Mouse (Mus musculus) C2C12 (cell line): ENCODE results near the gene Erbin.

Experiments used
- CTCF ChIP-seq: IDR thresholded peaks from one replicate; pipeline ENCODE4 v1.5.1; 2011; ENCODE audit not compliant: control insufficient read depth, insufficient read depth, insufficient read length
- FOSL1 ChIP-seq: IDR thresholded peaks from one replicate; pipeline ENCODE4 v1.8.0; 2011; ENCODE audit warnings: mild to moderate bottlenecking, low read length; ENCODE audit not compliant: poor library complexity, insufficient read depth, severe bottlenecking
- MAX ChIP-seq: IDR thresholded peaks from one replicate; pipeline ENCODE4 v1.6.1; 2011; ENCODE audit warnings: mild to moderate bottlenecking, control low read depth
- USF1 ChIP-seq: IDR thresholded peaks from one replicate; pipeline ENCODE4 v1.6.1; 2011; ENCODE audit warnings: low read depth, mild to moderate bottlenecking, control low read depth, moderate library complexity

GRCm38 (mm10) chr13:103920261-103920932, at the start of gene Erbin:
- TF ChIP-seq CTCF = no peak
- TF ChIP-seq MAX = no peak
- TF ChIP-seq FOSL1 = no peak
- TF ChIP-seq USF1 = no peak
